ENCODE assay signal across 8 mouse cellular contexts in the genomic region with DNA sequence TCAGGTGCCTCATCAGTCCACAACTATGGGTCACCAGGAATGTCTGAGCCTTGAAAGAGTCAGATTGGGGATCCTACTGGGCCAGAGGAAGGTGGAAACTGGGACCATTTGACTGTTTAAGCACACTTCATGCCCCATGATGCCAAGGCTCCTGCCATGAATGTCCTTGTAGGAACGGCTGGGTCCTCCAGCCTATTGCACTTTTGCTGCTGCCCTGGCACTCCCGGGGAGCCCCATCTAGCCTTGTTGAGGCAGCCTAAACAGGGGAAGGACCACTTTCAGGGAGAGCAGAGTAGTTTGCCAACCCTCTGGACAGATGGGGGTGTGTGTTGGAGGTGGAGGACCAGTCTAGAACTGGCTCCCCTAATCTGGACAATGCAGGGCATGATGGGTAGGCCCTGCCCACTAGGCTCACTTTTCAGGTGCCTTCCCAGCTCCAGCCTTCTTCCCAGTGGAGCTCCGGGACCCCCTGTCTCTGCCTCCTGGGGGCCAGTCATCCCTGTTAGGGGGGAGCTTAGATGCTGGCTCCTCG. TPM values are rescaled to one million over a fixed set of nuclear protein-coding genes. Genes with fewer than 3 reads are reported as not detected.
DNase-seq lines count a peak whose midpoint lies in the region; ATAC-seq and TF ChIP-seq lines count a peak whose summit lies in the region.

A gene (minus strand): TSS at position 482 of the 532 bp plus-strand sequence.

- no peak for TF ChIP-seq CTCF in C2C12 (IDR thresholded peaks at IDR 0.05; ENCODE audit: control insufficient read depth, insufficient read depth, insufficient read length)
- no peak for TF ChIP-seq CTCF in embryonic fibroblast, embryonic 13.5 days (IDR thresholded peaks at IDR 0.05; ENCODE audit: borderline replicate concordance, insufficient read depth, low read length)
- TF ChIP-seq CTCF in midbrain, postnatal 0 days (IDR thresholded peaks at IDR 0.05), result no peak

- no peak within 1 kb of the TSS for H3ac ChIP-seq in C2C12 (ENCODE audit: control insufficient read depth, insufficient read length, low read depth)

- no peak within 1 kb of the TSS for H3K4me3 ChIP-seq in C2C12 (ENCODE audit: insufficient read depth, poor library complexity, severe bottlenecking)
- H3K4me3 ChIP-seq in embryonic fibroblast, embryonic 13.5 days (ENCODE audit: insufficient read depth, low read length), result no peak within 1 kb of the TSS
- H3K4me3 ChIP-seq in heart, embryonic 15.5 days, result no peak within 1 kb of the TSS
- H3K4me3 ChIP-seq in midbrain, postnatal 0 days (ENCODE audit: low read depth, low read length), result no peak within 1 kb of the TSS

- H3K4me1 ChIP-seq in embryonic fibroblast, embryonic 13.5 days (ENCODE audit: control insufficient read depth, insufficient read depth, low read length), result 0 out of 2 replicates have a peak, but pooled peaks cover 5% of the 10 kb centered on the region
- peaks cover 19% of the 10 kb centered on the region for H3K4me1 ChIP-seq in heart, embryonic 15.5 days (replicated peaks)
- H3K4me1 ChIP-seq in midbrain, postnatal 0 days (ENCODE audit: insufficient read depth, low read length), result peaks cover 7% of the 10 kb centered on the region; the same call in 1 of the 2 replicates

- DNase-seq in cerebellum, adult 11-12 months, result peak; percentile 36
- no peak for DNase-seq in cerebellum, adult 11 months
- no peak for DNase-seq in left cerebral cortex, postnatal 14 days (ENCODE audit: low spot score in 2 of 2)
- DNase-seq in midbrain, postnatal 0 days (ENCODE audit: low spot score), result no peak
- DNase-seq in cerebellum, adult 9-11 months, result no peak

- H3K79me2 ChIP-seq in C2C12 (ENCODE audit: control insufficient read depth, insufficient read depth), result peaks cover 7% of the 10 kb centered on the region

- H3K79me3 ChIP-seq in C2C12 (ENCODE audit: low read depth), result peaks cover 1% of the 10 kb centered on the region

- no peaks in the 10 kb centered on the region for H3K27me3 ChIP-seq in C2C12 (ENCODE audit: control insufficient read depth, insufficient read depth, insufficient read length)
- H3K27me3 ChIP-seq in heart, embryonic 15.5 days, result no peaks in the 10 kb centered on the region
- no peaks in the 10 kb centered on the region for H3K27me3 ChIP-seq in midbrain, postnatal 0 days (ENCODE audit: insufficient read depth, low read length)

- intact Hi-C loops in left cerebral cortex, postnatal 14 days (cut with DNase I), result loop anchor here (5.0 kb wide), 1 partner anchor 62 kb away; a partner anchor contains a TSS

- H3K36me3 ChIP-seq in C2C12 (ENCODE audit: control insufficient read depth, insufficient read depth), result peaks cover 32% of the 10 kb centered on the region
- H3K36me3 ChIP-seq in heart, embryonic 15.5 days, result peaks cover 56% of the 10 kb centered on the region
- H3K36me3 ChIP-seq in midbrain, postnatal 0 days (ENCODE audit: insufficient read depth, low read length), result peaks cover 57% of the 10 kb centered on the region

- no peak for ATAC-seq in heart, embryonic 15.5 days (replicated peaks; ENCODE audit: insufficient number of reproducible peaks, insufficient read depth, low FRiP score, low read depth)
- no peak for ATAC-seq in midbrain, postnatal 0 days (ENCODE audit: low FRiP score)

- H3K27ac ChIP-seq in embryonic fibroblast, embryonic 13.5 days (ENCODE audit: insufficient read depth, low read length), result no peak within 1 kb of the TSS
- H3K27ac ChIP-seq in heart, embryonic 15.5 days, result no peak within 1 kb of the TSS
- H3K27ac ChIP-seq in midbrain, postnatal 0 days (ENCODE audit: low read depth, low read length), result no peak within 1 kb of the TSS

- no peak for TF ChIP-seq POLR2A in embryonic fibroblast, embryonic 13.5 days (IDR thresholded peaks at IDR 0.05; ENCODE audit: low read depth, low read length)

- H3K9ac ChIP-seq in heart, embryonic 15.5 days, result no peak within 1 kb of the TSS
- H3K9ac ChIP-seq in midbrain, postnatal 0 days (replicated peaks; ENCODE audit: low read length, poor library complexity, severe bottlenecking), result no peak within 1 kb of the TSS

- WGBS in heart, embryonic 15.5 days, result 90% methylated on average over 4 of the region's 4 CpGs
- WGBS in midbrain, postnatal 0 days, result 98% methylated on average over 4 of the region's 4 CpGs

- H3K4me2 ChIP-seq in heart, embryonic 15.5 days, result no peak within 1 kb of the TSS
- no peak within 1 kb of the TSS for H3K4me2 ChIP-seq in midbrain, postnatal 0 days (ENCODE audit: low read depth, low read length, poor library complexity, severe bottlenecking)

- no peaks in the 10 kb centered on the region for H3K9me3 ChIP-seq in heart, embryonic 15.5 days (replicated peaks)
- H3K9me3 ChIP-seq in midbrain, postnatal 0 days (ENCODE audit: low read length), result no peaks in the 10 kb centered on the region

TF ChIP-seq in C2C12, 6 proteins besides CTCF, POLR2A, EP300 and RAD21:
- TF ChIP-seq MYOG (IDR thresholded peaks at IDR 0.05; ENCODE audit: control insufficient read depth, extremely low read depth, insufficient read length), result no peak

RNA-seq across cellular contexts. Expression of the gene that starts here (rescaled TPM):
- polyA plus RNA-seq in C2C12 (2012; fragmentation: generic; extraction: Trizol), result 20.6 TPM
- polyA plus RNA-seq in embryonic fibroblast, embryonic 13.5 days (2011; ENCODE audit: insufficient read length, low read depth, missing spikeins), result 62.0 and 65.1 TPM in 2 replicates
- 61.8 and 71.6 TPM in 2 replicates for polyA plus RNA-seq in heart, embryonic 15.5 days (2015; fragmentation: Nextera tagmentation; extraction: Ambion mirVana)
- total RNA-seq in left cerebral cortex, postnatal 14 days (2021), result 10 to 100 TPM; 41.2 to 42.9 TPM
- total RNA-seq in midbrain, postnatal 0 days (2014; rRNA removed), result 49.8 and 63.9 TPM in 2 replicates
- 45.2 and 52.7 TPM in 2 replicates for polyA plus RNA-seq in midbrain, postnatal 0 days (2015; fragmentation: Nextera tagmentation; extraction: Ambion mirVana)
